Mouse (Mus musculus) stomach, postnatal 0 days (tissue): ENCODE results near the gene St3gal5.

Source experiments
- CTCF ChIP-seq: IDR thresholded peaks from 2 replicates; pipeline ENCODE4 v1.5.1; 2016; ENCODE audit warnings: antibody characterized with exemption, low read depth, mild to moderate bottlenecking, moderate library complexity
- EP300 ChIP-seq: optimal IDR thresholded peaks from 2 replicates; pipeline ENCODE3; 2016; ENCODE audit warnings: antibody characterized with exemption

- no peak for TF ChIP-seq CTCF
- no peak for TF ChIP-seq EP300
Observed at GRCm38 (mm10) chr6:72102066-72102465, 4.7 kb downstream of the St3gal5 start.
